Mouse (Mus musculus) brain, embryonic 14.5 days (tissue): Measurements from ENCODE around the gene Greb1. TPM values are rescaled to one million over a fixed set of nuclear protein-coding genes. Genes with fewer than 3 reads are reported as not detected.

Experiments
- DNase-seq: peaks from one replicate; pipeline ENCODE4 v3.0.0-alpha.2; 2011; ENCODE audit warnings: low read depth
- CTCF ChIP-seq: fragments of 200-500 bp; IDR thresholded peaks from 2 replicates; pipeline ENCODE4 v1.5.1; 2012; ENCODE audit warnings: inconsistent platforms, mild to moderate bottlenecking, moderate library complexity, borderline replicate concordance; ENCODE audit not compliant: insufficient read depth, insufficient read length; ENCODE audit errors: extremely low read depth
- POLR2A ChIP-seq: fragments of 200-500 bp; IDR thresholded peaks from 2 replicates; pipeline ENCODE4 v1.6.1; 2012; ENCODE audit warnings: mild to moderate bottlenecking, inconsistent platforms, borderline replicate concordance; ENCODE audit not compliant: poor library complexity, insufficient read depth, insufficient read length, severe bottlenecking; ENCODE audit errors: extremely low read depth
- polyA plus RNA-seq: library from polyadenylated mRNA; depleted of rRNA; stranded (reverse); fragments of >200 nt; gene quantifications from 2 replicates; pipeline ENCODE4 v1.2.3, GENCODE M21; 2012; rRNA removed

Greb1 gene
- polyA plus RNA-seq, result 2.5 and 4.8 TPM in 2 replicates

GRCm38 (mm10) chr12:16800259-16800958 lies at the start of gene Greb1:
Gene Greb1 (minus strand): TSS chr12:16800886.
- peak; percentile 68 for DNase-seq
- TF ChIP-seq CTCF, result no peak
- 0 out of 2 replicates have a peak, but pooled peaks have one; percentile 7 for TF ChIP-seq POLR2A

DNA sequence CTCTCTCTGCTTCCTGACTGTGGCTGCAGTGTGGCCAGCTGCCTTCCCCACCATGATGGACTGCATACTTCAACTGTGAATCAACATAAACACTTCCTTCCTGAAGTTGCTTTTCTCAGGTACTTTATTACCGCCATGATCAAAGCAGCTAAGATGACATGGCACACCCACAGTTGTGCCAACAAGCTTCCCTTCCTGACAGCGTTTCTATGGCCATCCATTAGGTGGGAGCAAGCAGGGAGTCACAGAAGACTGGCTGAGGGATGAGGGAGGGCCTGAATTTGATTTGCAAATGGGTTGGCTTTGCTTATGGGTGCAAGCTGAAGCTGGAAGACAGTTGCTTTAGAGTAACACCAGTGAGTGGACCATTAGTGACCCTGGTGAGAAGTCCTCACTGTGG lies 49.1 kb upstream of the Greb1 start:
- DNase-seq, result no peak
- TF ChIP-seq CTCF (no peak), POLR2A (no peak)

DNA sequence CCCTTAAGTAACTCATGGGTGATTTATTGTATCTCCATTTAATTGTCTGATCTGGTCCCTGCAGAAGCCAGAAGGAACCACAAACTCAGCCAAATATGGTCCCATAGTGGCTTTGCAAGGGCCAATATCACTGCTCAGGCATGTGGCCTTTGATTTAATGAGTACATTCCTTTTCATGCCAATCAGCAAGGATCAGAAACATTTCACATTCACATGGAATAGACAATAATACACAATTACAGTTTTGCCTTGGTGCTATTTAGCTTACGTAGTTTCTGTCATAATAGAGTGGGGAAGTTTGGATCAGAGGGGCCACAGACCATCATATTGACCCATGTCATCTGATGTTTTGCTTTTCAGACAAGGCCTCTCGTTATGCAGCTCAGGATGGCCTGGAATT lies 47.8 kb upstream of the Greb1 start:
- DNase-seq, result no peak
- TF ChIP-seq POLR2A (no peak), CTCF (no peak)

- TF ChIP-seq CTCF, result no peak
- no peak for TF ChIP-seq POLR2A
- no peak for DNase-seq
Measured at GRCm38 (mm10) chr12:16847204-16847792, 46.6 kb upstream of the Greb1 start.

GRCm38 (mm10) chr12:16844623-16845592 lies 44.2 kb upstream of the Greb1 start:
- TF ChIP-seq POLR2A, result no peak
- no peak for TF ChIP-seq CTCF

GRCm38 (mm10) chr12:16840842-16841782 lies 40.4 kb upstream of the Greb1 start:
- DNase-seq, result no peak
- no peak for TF ChIP-seq CTCF
- no peak for TF ChIP-seq POLR2A

More at GRCm38 (mm10) chr12:16844623-16845592, 44.2 kb upstream of the Greb1 start:
- DNase-seq, result peak; percentile 26

- no peak for TF ChIP-seq CTCF
- TF ChIP-seq POLR2A, result no peak
- no peak for DNase-seq
Measured at GRCm38 (mm10) chr12:16837766-16838165, 37.1 kb upstream of the Greb1 start.

- DNase-seq, result peak; percentile 71
- TF ChIP-seq CTCF, result no peak
- no peak for TF ChIP-seq POLR2A
Measured at GRCm38 (mm10) chr12:16836188-16836587, 35.5 kb upstream of the Greb1 start.

- TF ChIP-seq CTCF (no peak), POLR2A (no peak)
- DNase-seq, result no peak
Measured at GRCm38 (mm10) chr12:16834701-16835100, 34.0 kb upstream of the Greb1 start.

- TF ChIP-seq POLR2A (no peak), CTCF (no peak)
- DNase-seq, result no peak
Measured at GRCm38 (mm10) chr12:16831071-16831470, 30.4 kb upstream of the Greb1 start.
